Mouse (Mus musculus): ENCODE measurements around the gene Noa1. TPM values are rescaled to one million over a fixed set of nuclear protein-coding genes. Genes with fewer than 3 reads are reported as not detected.

Noa1 gene
- polyA plus RNA-seq, 1 experiment from 2014 or later = 26.7 TPM

DNA sequence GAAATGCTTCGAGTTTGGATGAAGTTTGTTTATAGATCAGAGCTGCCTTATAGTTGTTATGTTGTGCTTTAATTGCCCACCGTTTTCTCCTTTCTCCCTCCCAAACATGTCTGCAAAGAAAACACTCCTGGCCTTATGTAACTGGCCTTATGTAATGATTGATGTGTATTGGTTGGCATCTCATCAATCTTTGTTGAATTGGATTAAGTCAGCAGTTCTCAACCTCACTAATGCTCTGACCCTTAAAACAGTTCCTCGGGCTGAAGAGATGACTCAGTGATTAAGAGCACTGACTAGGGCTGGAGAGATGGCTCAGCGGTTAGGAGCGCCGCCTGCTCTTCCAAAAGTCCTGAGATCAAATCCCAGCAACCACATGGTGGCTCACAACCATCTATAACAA is 5.1 kb upstream of the Noa1 start:
- no peaks in the 10 kb centered on the region for H3K9me3 ChIP-seq
- H3K4me2 ChIP-seq (replicated peaks) = no peak overlapping the region
- H3K4me1 ChIP-seq = peaks cover 10% of the 10 kb centered on the region
- no peak overlapping the region for H3K4me3 ChIP-seq
- no peak overlapping the region for H3K27ac ChIP-seq
- H3K9ac ChIP-seq = no peak overlapping the region
- ATAC-seq (ENCODE audit: low FRiP score, low read depth) = no peak
- 89% methylated on average over 6 of the region's 6 CpGs for WGBS
- H3K27me3 ChIP-seq = no peaks in the 10 kb centered on the region
- peaks cover 65% of the 10 kb centered on the region for H3K36me3 ChIP-seq

DNA sequence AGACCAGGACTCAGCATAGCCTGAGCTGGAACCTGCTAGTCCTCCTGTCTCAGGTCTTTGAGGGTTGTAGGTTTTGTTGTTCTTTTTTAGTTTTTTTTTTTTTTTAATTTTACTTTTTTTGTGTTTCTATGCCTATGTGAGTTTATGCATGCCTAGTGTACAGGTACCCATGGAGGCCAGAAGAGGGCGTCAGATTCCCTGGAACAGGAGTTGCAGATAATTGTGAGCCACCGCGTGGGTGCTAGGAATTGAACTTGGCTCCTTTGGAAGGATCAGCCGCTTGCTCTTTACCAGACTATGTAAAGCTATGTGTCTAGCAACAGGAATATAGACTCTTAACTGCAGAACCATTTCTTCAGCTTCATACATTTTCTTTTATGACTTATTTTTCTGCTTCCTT is 4.3 kb upstream of the Noa1 start:
- H3K4me2 ChIP-seq (replicated peaks) = no peak overlapping the region
- H3K4me1 ChIP-seq = peaks cover 10% of the 10 kb centered on the region
- H3K9ac ChIP-seq = no peak overlapping the region
- no peak for ATAC-seq (ENCODE audit: low FRiP score, low read depth)
- H3K27me3 ChIP-seq = no peaks in the 10 kb centered on the region
- H3K4me3 ChIP-seq = no peak overlapping the region
- H3K27ac ChIP-seq = no peak overlapping the region
- no peaks in the 10 kb centered on the region for H3K9me3 ChIP-seq
- 97% methylated on average over 4 of the region's 4 CpGs for WGBS
- peaks cover 59% of the 10 kb centered on the region for H3K36me3 ChIP-seq

DNA sequence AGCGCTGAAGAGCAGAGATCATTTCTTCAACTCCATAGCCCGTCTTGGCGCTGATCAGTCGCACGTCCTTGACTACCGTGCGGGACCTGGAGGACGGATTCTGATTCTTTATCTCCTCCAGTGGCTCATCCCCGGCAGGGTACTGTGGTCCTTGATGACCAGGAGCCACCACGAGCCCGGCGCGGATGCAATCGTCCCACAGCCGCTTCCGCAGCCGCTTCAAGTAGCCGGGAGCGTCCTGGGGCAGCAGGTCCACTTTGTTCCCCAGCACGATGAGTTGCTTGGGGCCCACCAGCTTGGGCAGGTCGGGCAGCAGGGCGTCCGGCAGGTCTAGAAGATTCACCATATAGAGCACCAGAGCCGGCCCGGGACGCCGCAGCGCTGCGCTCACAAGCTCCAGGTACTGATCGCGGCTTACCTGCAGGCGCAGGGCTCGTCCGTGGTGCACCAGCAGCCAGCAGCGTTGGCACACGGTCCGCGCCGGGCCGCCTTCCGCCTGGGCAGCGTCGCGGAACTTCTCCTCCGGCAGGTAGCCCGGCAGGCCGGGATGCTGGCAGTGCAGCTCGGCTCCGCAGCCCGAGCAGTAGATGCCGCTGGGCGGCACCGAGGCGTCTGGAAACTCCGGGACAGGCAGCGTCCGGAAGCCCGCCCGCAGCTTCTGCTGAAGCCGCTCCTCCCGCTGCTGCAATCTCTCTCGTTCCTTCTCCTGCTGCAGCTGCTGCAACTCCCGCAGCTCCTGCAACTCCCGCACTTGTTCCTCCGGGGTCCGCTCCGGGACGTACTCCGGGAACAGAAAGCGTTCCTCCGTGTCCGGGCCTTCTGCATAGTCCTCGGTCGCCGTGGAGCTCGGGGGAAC is 605 bp downstream of the Noa1 start:
- no peaks in the 10 kb centered on the region for H3K9me3 ChIP-seq
- H3K27me3 ChIP-seq = no peaks in the 10 kb centered on the region
- H3K4me2 ChIP-seq (replicated peaks) = peak overlapping the region; percentile 100
- H3K27ac ChIP-seq = peak overlapping the region; percentile 92; the same call in 1 of the 2 replicates
- H3K4me1 ChIP-seq = peaks cover 26% of the 10 kb centered on the region
- peaks cover 41% of the 10 kb centered on the region for H3K36me3 ChIP-seq
- H3K9ac ChIP-seq = peak overlapping the region; percentile 88
- H3K4me3 ChIP-seq = peak overlapping the region; percentile 93
- whole genome bisulfite sequencing = under 1% methylated on average over 76 of the region's 76 CpGs
- ATAC-seq (ENCODE audit: low FRiP score, low read depth) = peak; percentile 30

DNA sequence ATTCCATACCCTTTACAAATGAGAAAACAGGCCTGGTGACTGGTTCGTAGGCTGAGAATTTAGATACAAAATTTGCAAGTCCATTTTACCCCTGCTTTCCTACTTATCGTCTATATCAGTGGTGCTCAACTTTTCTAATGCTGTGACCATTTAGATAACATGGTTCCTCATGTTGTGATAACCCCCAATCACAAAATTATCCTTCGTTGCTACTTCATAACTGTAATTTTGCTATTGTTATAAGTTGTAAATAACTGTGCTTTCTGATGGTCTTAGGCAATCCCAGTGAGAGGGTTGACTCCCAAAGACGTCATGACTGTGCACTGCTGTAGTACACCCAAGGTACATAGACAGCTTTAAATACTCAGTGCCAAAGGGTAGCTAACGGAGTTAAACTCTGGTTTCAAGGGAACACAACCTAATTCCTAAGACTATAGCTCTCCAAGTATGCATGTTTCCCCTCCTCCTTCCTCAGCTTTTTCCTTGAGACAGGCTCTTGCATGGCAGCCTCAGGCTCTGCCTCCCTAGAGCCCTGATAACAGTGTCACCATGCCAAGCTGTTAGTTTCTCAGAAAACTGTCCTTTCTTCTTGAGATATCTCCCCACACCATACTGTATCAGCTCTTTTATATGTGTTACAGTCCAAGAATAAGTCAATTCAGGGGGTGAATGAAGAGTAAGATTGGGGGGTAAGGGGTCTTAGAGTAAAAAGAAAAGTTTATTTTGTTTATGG is 1.9 kb downstream of the Noa1 start:
- H3K4me3 ChIP-seq = peak overlapping the region; percentile 93
- H3K36me3 ChIP-seq = peaks cover 34% of the 10 kb centered on the region
- H3K4me2 ChIP-seq (replicated peaks) = peak overlapping the region; percentile 100
- no peak for ATAC-seq (ENCODE audit: low FRiP score, low read depth)
- 81% methylated on average over 5 of the region's 5 CpGs for WGBS
- H3K27me3 ChIP-seq = no peaks in the 10 kb centered on the region
- H3K9me3 ChIP-seq = no peaks in the 10 kb centered on the region
- peaks cover 26% of the 10 kb centered on the region for H3K4me1 ChIP-seq
- H3K27ac ChIP-seq = no peak overlapping the region
- peak overlapping the region; percentile 88 for H3K9ac ChIP-seq

DNA sequence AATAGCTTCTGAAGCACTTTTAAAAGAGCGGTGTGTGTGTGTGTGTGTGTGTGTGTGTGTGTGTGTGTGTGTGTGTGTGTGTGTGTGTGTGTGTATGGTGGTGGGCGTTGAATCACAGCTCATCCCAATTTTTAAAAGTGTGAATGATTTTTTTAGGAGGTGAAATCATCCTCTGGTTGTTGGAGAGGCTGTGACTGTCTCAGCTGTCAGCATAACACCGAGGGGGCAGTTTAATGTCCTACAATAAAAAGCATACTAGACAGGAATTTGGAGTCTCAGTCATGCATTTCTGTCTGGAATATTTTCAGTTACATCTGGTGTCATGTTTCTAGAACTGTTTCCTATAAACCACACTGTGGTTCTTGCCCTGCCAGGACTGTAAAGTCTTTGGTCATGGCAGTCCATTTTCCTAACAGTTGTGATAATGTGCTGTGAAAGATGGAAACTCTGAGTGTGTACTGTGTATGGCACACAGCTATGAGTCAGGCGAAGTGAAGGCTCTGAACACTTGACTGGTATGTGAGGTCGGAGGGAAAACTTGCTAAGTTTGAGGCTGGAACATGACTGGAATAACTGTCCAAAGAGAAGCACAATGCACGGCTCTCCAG is 8.5 kb downstream of the Noa1 start:
- peaks cover 69% of the 10 kb centered on the region for H3K36me3 ChIP-seq
- H3K27ac ChIP-seq = no peak overlapping the region; the same call in 1 of the 2 replicates
- no peaks in the 10 kb centered on the region for H3K9me3 ChIP-seq
- H3K4me3 ChIP-seq = no peak overlapping the region
- H3K4me1 ChIP-seq = 0 out of 2 replicates have a peak, but pooled peaks cover 2% of the 10 kb centered on the region
- H3K4me2 ChIP-seq (replicated peaks) = no peak overlapping the region
- WGBS = 69% methylated on average over 6 of the region's 6 CpGs
- ATAC-seq (ENCODE audit: low FRiP score, low read depth) = peak; percentile 71; the same call in 1 of the 2 replicates
- no peaks in the 10 kb centered on the region for H3K27me3 ChIP-seq
- no peak overlapping the region for H3K9ac ChIP-seq

DNA sequence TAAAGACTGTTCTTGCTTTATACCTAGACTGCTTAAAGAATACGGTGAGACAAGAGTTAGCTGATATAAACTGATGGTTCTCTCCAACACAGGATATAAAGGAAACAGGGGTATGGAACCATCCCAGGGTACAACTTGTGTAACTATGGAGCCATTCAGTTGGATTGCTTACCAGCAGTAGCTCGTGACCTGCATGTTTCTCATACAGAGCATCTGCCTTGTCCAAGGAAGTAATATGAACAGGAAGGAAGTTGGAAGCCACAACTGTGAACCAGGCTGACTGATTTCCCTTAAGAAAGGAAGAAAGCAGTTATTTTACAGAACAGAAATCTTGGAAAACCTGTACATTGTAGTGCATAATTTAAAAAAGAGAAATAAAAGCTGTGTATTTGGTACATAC is 10.4 kb downstream of the Noa1 start:
- ATAC-seq (ENCODE audit: low FRiP score, low read depth) = no peak
- Histone ChIP-seq H3K27me3 (no peaks in the 10 kb centered on the region), H3K4me1 (0 out of 2 replicates have a peak, but pooled peaks cover 2% of the 10 kb centered on the region), H3K9me3 (no peaks in the 10 kb centered on the region), H3K36me3 (peaks cover 67% of the 10 kb centered on the region), H3K9ac (no peak overlapping the region), H3K27ac (no peak overlapping the region), H3K4me2 (replicated peaks) (no peak overlapping the region), H3K4me3 (no peak overlapping the region)
- 89% methylated on average over 2 of the region's 2 CpGs for WGBS

DNA sequence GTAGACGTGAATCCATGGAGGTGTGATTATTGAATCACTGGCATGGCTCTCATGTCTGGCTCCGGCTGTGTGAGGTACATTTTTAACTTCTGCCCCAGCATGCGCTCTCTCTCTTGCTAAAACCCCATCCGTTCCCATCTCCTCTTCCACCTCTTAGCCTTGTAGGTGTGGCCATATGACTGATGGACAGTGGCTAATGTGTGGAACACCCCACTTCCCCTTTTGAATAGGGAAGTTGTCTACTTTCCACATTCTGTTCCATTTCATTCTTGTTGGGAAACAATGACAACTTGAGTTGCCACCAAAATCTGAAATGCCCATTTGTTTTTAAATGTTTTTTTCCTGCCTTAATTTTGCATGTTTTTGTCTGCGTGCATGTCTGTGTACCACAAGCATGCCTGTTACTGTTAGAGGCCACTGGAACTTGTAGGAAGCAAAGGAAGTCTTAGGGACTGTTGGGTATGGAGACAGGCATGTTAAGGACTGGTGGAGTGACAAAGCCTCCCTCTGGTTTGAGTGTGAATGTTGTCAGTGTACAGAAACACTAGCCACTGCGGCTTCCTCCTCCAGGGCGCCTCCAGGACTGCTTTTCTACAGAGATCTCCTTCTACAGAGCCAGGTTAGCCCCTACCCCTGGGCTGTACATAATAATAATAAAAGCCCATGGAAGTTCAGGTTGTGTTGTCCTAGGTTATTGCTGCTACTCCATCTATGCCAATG is 16.9 kb downstream of the Noa1 start:
- Histone ChIP-seq H3K27me3 (no peaks in the 10 kb centered on the region), H3K9ac (no peak overlapping the region), H3K27ac (no peak overlapping the region), H3K4me2 (replicated peaks) (no peak overlapping the region), H3K4me3 (no peak overlapping the region), H3K9me3 (no peaks in the 10 kb centered on the region), H3K4me1 (no peaks in the 10 kb centered on the region), H3K36me3 (peaks cover 91% of the 10 kb centered on the region)
- 90% methylated on average over 7 of the region's 7 CpGs for WGBS
- ATAC-seq (ENCODE audit: low FRiP score, low read depth) = no peak

DNA sequence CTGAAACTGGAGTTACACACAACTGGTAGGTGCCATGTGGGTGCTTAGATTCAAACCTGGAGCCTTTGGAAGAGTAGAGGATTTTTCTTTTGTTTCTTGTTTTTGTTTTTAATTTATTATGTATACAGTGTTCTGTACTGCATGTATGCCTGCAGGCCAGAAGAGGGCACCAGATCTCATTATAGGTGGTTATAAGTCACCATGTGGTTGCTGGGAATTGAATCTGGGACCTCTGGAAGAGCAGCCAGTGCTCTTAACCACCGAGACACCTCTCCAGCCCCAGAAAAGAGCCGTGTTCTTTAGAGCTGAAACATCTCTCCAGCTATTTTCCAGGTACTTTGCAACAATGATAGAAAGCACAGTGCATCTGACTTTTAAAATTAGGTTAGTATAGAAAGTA is 19.3 kb downstream of the Noa1 start:
- Histone ChIP-seq H3K9me3 (no peaks in the 10 kb centered on the region), H3K4me2 (replicated peaks) (no peak overlapping the region), H3K27me3 (no peaks in the 10 kb centered on the region), H3K4me1 (no peaks in the 10 kb centered on the region), H3K27ac (no peak overlapping the region), H3K9ac (no peak overlapping the region), H3K4me3 (no peak overlapping the region), H3K36me3 (peaks cover 90% of the 10 kb centered on the region)
- no peak for ATAC-seq (ENCODE audit: low FRiP score, low read depth)
- WGBS = 95% methylated on average over 2 of the region's 2 CpGs

DNA sequence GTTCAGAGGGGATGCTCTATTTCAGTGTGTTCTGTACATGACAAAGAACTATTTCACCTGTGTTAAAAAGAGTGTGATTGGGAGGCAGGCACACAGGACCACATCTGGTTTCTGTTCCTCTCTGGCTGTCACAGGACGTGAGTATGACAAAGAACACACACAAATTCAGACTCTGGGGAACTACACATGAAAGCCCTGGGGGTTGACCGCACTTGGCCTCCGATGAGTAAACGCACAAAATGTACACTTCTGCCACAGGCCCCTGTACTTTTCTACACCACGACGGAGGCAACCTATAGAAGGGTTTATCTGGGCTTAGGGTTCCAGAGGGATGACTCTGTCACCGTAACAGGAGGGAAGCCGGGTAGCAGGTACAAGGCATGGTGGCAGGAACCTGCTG is 20.2 kb downstream of the Noa1 start:
- 57% methylated on average over 8 of the region's 8 CpGs for WGBS
- H3K4me3 ChIP-seq = no peak overlapping the region
- H3K27ac ChIP-seq = no peak overlapping the region
- no peaks in the 10 kb centered on the region for H3K9me3 ChIP-seq
- ATAC-seq (ENCODE audit: low FRiP score, low read depth) = no peak
- H3K4me2 ChIP-seq (replicated peaks) = no peak overlapping the region
- H3K36me3 ChIP-seq = peaks cover 89% of the 10 kb centered on the region
- H3K9ac ChIP-seq = no peak overlapping the region
- no peaks in the 10 kb centered on the region for H3K27me3 ChIP-seq
- H3K4me1 ChIP-seq = no peaks in the 10 kb centered on the region

DNA sequence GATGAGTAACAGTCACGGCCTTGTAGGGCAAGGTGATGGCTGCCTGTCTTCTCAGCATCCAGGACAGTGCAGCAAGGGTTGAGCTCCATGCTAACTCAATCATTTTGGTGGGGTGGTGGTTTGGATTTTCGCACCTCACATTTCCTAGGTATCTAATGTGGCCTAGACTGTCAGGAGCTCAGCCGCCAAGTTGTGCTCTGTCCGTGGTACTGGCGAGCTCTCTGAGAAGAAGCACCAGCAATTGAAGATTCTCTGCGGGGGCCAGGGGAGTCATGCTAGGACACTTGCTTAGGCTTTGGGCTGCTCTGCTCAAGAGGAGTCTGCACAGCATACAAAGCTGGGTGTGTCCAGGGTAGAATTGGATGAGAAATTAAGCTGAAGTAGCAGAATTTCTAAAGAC is 22.0 kb downstream of the Noa1 start:
- H3K27ac ChIP-seq = no peak overlapping the region
- H3K27me3 ChIP-seq = no peaks in the 10 kb centered on the region
- no peak overlapping the region for H3K4me2 ChIP-seq (replicated peaks)
- ATAC-seq (ENCODE audit: low FRiP score, low read depth) = no peak
- no peak overlapping the region for H3K9ac ChIP-seq
- peaks cover 84% of the 10 kb centered on the region for H3K36me3 ChIP-seq
- no peak overlapping the region for H3K4me3 ChIP-seq
- WGBS = 77% methylated on average over 6 of the region's 6 CpGs
- no peaks in the 10 kb centered on the region for H3K9me3 ChIP-seq
- no peaks in the 10 kb centered on the region for H3K4me1 ChIP-seq

DNA sequence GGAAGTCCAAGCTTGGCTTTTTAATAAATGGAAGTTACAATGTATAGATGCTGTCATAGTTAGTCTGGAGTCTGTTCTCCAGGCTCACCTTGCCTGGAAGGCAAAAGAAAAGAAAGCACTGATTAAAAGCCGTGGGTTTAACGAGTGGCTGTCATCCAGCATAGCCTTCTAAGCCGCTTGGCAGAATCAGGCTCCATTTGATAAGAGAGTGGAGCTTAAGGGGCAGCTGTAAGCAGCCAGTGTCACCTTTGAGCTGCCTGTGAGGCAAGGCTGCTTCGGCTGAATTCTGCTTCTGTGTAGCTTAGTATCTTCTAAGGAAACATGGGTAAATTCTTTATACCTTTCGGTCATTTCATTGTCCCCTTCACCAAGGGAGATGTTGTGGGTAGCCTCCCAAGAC is 23.0 kb downstream of the Noa1 start:
- no peak for ATAC-seq (ENCODE audit: low FRiP score, low read depth)
- Histone ChIP-seq H3K9me3 (no peaks in the 10 kb centered on the region), H3K27ac (no peak overlapping the region), H3K4me2 (replicated peaks) (no peak overlapping the region), H3K4me3 (no peak overlapping the region), H3K9ac (no peak overlapping the region), H3K27me3 (no peaks in the 10 kb centered on the region), H3K36me3 (peaks cover 84% of the 10 kb centered on the region), H3K4me1 (no peaks in the 10 kb centered on the region)
- WGBS = 84% methylated on average over 5 of the region's 5 CpGs

DNA sequence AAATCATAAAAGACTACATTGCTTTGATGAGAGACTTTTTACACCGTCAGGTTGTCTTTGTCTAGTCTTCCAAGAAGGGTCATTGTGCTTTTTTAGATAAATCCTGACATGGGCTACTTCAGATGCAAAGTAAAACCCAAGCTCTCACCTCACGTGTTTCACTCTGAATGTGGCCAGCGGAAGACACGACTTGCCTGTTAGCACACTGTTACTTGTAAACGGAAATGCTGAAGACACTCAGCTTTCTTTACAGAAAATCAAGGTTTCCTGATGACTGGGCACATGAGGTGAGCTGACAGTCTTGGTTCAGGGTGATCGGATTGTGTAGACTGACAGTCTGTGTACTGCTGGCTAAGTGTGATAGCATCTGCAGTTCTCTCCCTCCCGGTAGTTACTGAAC is 24.2 kb downstream of the Noa1 start:
- peaks cover 86% of the 10 kb centered on the region for H3K36me3 ChIP-seq
- no peak for ATAC-seq (ENCODE audit: low FRiP score, low read depth)
- no peak overlapping the region for H3K4me2 ChIP-seq (replicated peaks)
- no peaks in the 10 kb centered on the region for H3K9me3 ChIP-seq
- H3K4me1 ChIP-seq = no peaks in the 10 kb centered on the region
- H3K4me3 ChIP-seq = no peak overlapping the region
- H3K27ac ChIP-seq = no peak overlapping the region
- WGBS = 85% methylated on average over 7 of the region's 7 CpGs
- no peak overlapping the region for H3K9ac ChIP-seq
- H3K27me3 ChIP-seq = no peaks in the 10 kb centered on the region

Data from limb, embryonic 13.5 days (tissue).